Mouse (Mus musculus) midbrain, postnatal 0 days (tissue): ENCODE measurements around the gene Cdkn1a. TPM values are rescaled to one million over a fixed set of nuclear protein-coding genes. Genes with fewer than 3 reads are reported as not detected.
A peak's percentile ranks its signal among the peaks of the same experiment; 100 is the strongest.

Experiments
- ATAC-seq: fragments of 200-750 bp; cut with Nextera tagmentation; 2 replicates; pipeline ENCODE4 v1.8.0; 2017; ENCODE audit warnings: moderate number of reproducible peaks, mild to moderate bottlenecking, moderate TSS enrichment, moderate library complexity; ENCODE audit not compliant: low FRiP score
- DNase-seq: peaks from one replicate; pipeline ENCODE4 v3.0.0-alpha.2; 2015; ENCODE audit warnings: low spot score
- H3K27ac ChIP-seq: fragments of 300-500 bp; sonication (generic); 2 replicates; pipeline ENCODE4 v1.5.1; 2014; ENCODE audit warnings: low read depth, mild to moderate bottlenecking, low read length, mixed read lengths
- H3K27me3 ChIP-seq: fragments of 300-500 bp; sonication (generic); 2 replicates; pipeline ENCODE4 v1.6.1; 2014; ENCODE audit warnings: low read length, control low read depth, mixed read lengths; ENCODE audit not compliant: insufficient read depth
- H3K36me3 ChIP-seq: fragments of 300-500 bp; sonication (generic); 2 replicates; pipeline ENCODE4 v1.6.1; 2014; ENCODE audit warnings: low read length, control low read depth, mixed read lengths; ENCODE audit not compliant: insufficient read depth
- H3K4me1 ChIP-seq: fragments of 300-500 bp; sonication (generic); 2 replicates; pipeline ENCODE4 v1.6.1; 2014; ENCODE audit warnings: mild to moderate bottlenecking, control low read depth, antibody characterized with exemption, low read length, mixed read lengths; ENCODE audit not compliant: insufficient read depth
- H3K4me2 ChIP-seq: fragments of 300-500 bp; sonication (generic); 2 replicates; pipeline ENCODE4 v1.6.1; 2014; ENCODE audit warnings: low read depth, mild to moderate bottlenecking, low read length, mixed read lengths; ENCODE audit not compliant: poor library complexity, severe bottlenecking
- H3K4me3 ChIP-seq: fragments of 300-500 bp; sonication (generic); 2 replicates; pipeline ENCODE4 v1.5.1; 2014; ENCODE audit warnings: low read depth, mild to moderate bottlenecking, low read length, moderate library complexity
- H3K9ac ChIP-seq: fragments of 300-500 bp; sonication (generic); replicated peaks from 2 replicates; pipeline ENCODE4 v1.6.1; 2014; ENCODE audit warnings: mild to moderate bottlenecking, low read length, moderate library complexity, mixed read lengths; ENCODE audit not compliant: poor library complexity, severe bottlenecking
- H3K9me3 ChIP-seq: fragments of 300-500 bp; sonication (generic); 2 replicates; pipeline ENCODE4 v1.6.1; 2016; ENCODE audit warnings: low read length, control low read depth
- CTCF ChIP-seq: IDR thresholded peaks from 2 replicates; pipeline ENCODE4 v1.5.1; 2016; ENCODE audit warnings: antibody characterized with exemption, mild to moderate bottlenecking
- WGBS: fragments of 180-500 bp; shearing (Covaris S2); extraction: QIAGEN DNeasy Blood & Tissue Kit; methylation state at CpG from one replicate; pipeline ENCODE4 v1.1.7; 2014; 5-methylcytosine and 5-hydroxymethylcytosine counted together
- polyA plus RNA-seq: library from polyadenylated mRNA; unstranded; fragments of >200 nt; fragmentation: Nextera tagmentation; extraction: Ambion mirVana; gene quantifications from 2 replicates; pipeline ENCODE4 v1.2.1, GENCODE M21; 2015
- total RNA-seq: library from RNA; depleted of rRNA; stranded (reverse); fragments of >200 nt; gene quantifications from 2 replicates; pipeline ENCODE4 v1.2.3, GENCODE M21; 2014

Cdkn1a gene
- total and polyA plus RNA-seq, 2 experiments from 2014 or later: 57.7 to 220 TPM

DNA sequence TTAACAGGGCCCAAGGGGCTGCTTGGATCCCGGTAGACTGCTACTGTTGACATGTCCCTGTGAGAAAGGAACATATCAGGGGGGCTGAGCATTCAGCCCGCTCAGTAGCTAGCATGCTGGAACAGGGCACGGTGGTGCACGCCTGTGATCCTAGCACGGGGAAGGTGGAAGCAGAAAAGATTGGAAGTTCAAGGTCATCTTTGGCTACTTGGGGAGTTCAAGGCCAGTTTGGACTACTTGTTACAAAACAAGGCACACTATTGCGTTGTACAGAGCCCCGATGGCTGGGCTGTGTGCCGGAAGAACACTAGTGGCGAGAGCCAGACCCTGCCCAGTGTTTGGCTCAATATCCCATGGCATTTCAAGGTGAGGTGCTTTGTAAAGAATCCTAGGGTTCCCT, 29.8 kb upstream of the Cdkn1a start:
- 89% methylated on average over 9 of the region's 9 CpGs for WGBS
- no peaks in the 10 kb centered on the region for H3K9me3 ChIP-seq
- H3K4me2 ChIP-seq: no peak overlapping the region
- TF ChIP-seq CTCF: no peak
- H3K36me3 ChIP-seq: no peaks in the 10 kb centered on the region
- H3K9ac ChIP-seq: no peak overlapping the region
- no peak for ATAC-seq
- H3K4me1 ChIP-seq: 0 out of 2 replicates have a peak, but pooled peaks cover 2% of the 10 kb centered on the region
- no peak overlapping the region for H3K4me3 ChIP-seq
- DNase-seq: no peak
- no peak overlapping the region for H3K27ac ChIP-seq
- no peaks in the 10 kb centered on the region for H3K27me3 ChIP-seq

DNA sequence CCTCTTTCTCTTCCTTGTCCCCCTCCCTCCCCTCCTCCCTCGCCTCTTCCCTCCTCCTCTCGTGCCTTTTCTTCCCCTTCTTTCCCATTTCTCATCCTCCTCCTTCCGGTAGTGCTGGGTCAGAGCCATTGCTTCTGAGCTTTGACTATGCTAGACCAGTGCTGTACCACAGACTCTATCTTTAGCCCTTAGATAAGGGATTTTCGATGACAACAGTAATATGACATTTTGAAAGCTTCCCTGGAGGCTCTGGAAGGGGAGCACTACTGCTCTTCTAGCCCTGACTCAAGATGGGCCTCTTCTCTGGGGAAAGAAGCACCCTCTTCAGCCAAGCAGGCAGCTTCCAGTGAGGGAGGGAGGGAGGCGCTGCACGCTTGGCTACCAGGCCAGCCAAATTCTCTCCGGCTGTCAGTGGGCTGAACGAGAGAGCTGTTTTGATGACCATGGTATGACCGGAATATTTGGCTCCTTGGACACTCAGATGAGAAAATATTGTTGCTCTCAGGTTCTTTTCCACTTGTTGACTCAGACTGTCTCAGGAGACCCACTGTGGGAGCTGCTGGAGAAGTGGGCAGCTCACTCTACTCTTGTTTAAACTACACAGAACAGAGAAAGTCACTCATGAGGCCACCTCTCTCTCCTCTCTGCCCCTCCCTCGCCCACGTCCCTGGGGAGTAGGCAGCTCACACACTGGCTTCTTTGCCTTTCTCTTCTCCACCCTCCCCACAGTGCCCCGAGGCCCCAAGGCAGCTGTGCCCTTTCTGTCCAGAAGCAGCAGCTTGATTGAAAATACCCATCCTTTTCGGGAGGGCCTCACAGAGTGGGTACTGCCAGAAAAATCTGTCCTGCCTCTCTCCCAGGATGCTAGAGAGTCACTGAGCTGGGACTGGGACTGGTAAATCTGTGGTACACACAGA, 28.4 kb upstream of the Cdkn1a start:
- Histone ChIP-seq H3K4me1 (0 out of 2 replicates have a peak, but pooled peaks cover 2% of the 10 kb centered on the region), H3K9me3 (no peaks in the 10 kb centered on the region), H3K4me3 (no peak overlapping the region), H3K27me3 (no peaks in the 10 kb centered on the region), H3K27ac (no peak overlapping the region), H3K36me3 (no peaks in the 10 kb centered on the region), H3K9ac (no peak overlapping the region), H3K4me2 (no peak overlapping the region)
- ATAC-seq (no peak), DNase-seq (peak; percentile 40)
- TF ChIP-seq CTCF: no peak
- WGBS: 44% methylated on average over 13 of the region's 13 CpGs

DNA sequence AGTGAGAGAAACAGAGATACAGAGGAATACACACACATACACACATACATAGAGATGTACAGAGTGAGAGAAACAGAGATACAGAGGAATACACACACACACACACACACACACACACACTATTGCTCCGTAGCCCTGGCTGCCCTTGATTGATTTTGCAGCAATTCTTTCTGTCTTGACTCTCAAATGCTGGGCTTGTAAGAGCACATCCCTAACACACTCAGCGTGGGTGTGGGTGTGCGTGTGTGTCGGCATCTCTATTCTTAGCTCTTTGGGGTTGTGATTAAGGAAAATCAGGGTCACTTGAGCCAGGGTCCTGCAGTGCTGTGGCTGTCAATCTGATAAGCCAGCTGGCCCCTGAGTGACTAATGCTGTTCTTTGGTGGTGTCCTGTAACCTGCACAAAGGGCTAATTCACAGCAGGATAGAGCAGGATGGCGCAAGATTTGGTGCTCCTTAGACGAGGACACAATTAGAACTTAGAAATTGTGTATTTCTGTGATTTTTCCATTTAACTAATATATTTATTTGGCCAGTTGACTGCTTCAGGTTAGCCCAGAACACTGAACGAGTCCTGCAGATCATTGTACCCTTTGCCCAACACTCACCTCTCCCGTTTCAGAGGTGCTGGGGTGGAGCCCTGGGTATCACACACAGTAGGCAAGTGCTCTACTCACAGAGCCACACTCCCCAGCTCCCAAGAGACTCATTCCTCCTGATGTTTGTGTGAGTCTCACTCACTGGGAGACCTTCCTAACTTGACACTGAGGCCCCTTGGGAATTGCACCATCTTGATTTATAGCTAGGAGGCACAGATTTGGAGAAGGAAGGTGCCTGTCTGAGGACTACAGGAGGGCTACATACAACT, 27.4 kb upstream of the Cdkn1a start:
- no peak for TF ChIP-seq CTCF
- no peak overlapping the region for H3K9ac ChIP-seq
- no peaks in the 10 kb centered on the region for H3K9me3 ChIP-seq
- H3K4me1 ChIP-seq: 0 out of 2 replicates have a peak, but pooled peaks cover 2% of the 10 kb centered on the region
- no peaks in the 10 kb centered on the region for H3K36me3 ChIP-seq
- no peak overlapping the region for H3K4me3 ChIP-seq
- H3K4me2 ChIP-seq: no peak overlapping the region
- WGBS: 50% methylated on average over 8 of the region's 8 CpGs
- ATAC-seq: no peak
- no peaks in the 10 kb centered on the region for H3K27me3 ChIP-seq
- no peak overlapping the region for H3K27ac ChIP-seq
- DNase-seq: no peak

DNA sequence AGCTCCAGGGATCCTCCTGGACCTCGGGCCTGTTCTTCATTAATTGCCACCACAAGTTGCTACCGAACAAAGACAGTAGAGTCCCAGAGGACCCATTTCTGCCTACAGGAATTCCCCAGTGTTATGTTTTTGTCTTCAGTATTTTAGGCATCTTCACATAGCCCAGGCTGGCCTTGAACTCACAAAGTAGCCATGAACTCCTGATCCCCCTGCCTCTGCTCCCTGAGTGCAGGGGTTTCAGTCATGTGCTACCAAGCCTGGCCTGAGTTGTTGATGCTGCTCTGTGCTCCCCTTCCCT, 26.8 kb upstream of the Cdkn1a start:
- H3K27me3 ChIP-seq: no peaks in the 10 kb centered on the region
- no peak overlapping the region for H3K4me3 ChIP-seq
- no peaks in the 10 kb centered on the region for H3K9me3 ChIP-seq
- no peaks in the 10 kb centered on the region for H3K36me3 ChIP-seq
- WGBS: 84% methylated on average over 2 of the region's 2 CpGs
- no peak overlapping the region for H3K4me2 ChIP-seq
- 0 out of 2 replicates have a peak, but pooled peaks cover 2% of the 10 kb centered on the region for H3K4me1 ChIP-seq
- TF ChIP-seq CTCF: no peak
- H3K27ac ChIP-seq: no peak overlapping the region
- ATAC-seq: no peak
- H3K9ac ChIP-seq: no peak overlapping the region
- DNase-seq: no peak

DNA sequence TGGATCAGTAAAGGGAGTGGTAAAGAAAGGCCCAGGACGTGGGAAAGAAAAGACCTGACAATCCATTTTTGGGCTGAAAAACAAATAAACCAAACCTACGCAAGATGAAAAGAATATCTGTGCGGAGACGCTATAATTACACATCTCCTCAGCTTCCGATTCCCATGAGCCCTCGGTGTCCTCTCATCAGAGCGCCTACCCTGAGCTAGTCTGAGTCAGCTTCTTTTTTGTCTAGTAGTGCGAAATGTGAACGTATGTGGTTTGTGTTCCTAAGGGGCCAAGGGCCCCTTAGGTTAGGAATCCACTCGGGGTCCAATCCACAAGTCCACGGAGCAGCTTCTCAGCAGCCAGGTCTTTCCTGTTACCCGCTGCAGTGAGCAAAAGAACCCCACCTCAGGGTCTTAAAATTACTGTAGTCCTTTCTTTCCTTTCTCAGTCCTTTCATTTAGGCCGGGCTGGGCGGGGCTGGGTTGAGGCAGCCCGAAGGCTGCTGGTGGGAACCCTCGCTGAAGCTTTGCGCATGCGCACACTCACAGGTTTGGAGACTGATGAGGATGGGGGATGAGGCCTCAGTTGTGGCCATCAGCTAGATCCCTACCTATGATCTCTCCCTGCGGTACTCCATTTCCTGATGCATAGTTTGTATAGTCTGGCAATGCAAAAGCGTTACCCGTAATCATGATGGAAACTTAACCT, 25.4 kb upstream of the Cdkn1a start:
- WGBS: 79% methylated on average over 21 of the region's 21 CpGs
- H3K36me3 ChIP-seq: no peaks in the 10 kb centered on the region
- no peak overlapping the region for H3K4me2 ChIP-seq
- no peaks in the 10 kb centered on the region for H3K9me3 ChIP-seq
- H3K4me3 ChIP-seq: no peak overlapping the region
- DNase-seq (no peak), ATAC-seq (no peak)
- no peaks in the 10 kb centered on the region for H3K27me3 ChIP-seq
- TF ChIP-seq CTCF: no peak
- H3K9ac ChIP-seq: no peak overlapping the region
- H3K27ac ChIP-seq: no peak overlapping the region
- H3K4me1 ChIP-seq: 0 out of 2 replicates have a peak, but pooled peaks cover 2% of the 10 kb centered on the region
